Mouse (Mus musculus) midbrain, embryonic 13.5 days (tissue): ENCODE results near the gene Pemt. TPM values are rescaled to one million over a fixed set of nuclear protein-coding genes. Genes with fewer than 3 reads are reported as not detected.

Source experiments
- ATAC-seq: fragments of 200-750 bp; cut with Nextera tagmentation; 2 replicates; pipeline ENCODE4 v1.8.0; 2017; ENCODE audit warnings: mild to moderate bottlenecking, moderate TSS enrichment, moderate library complexity
- H3K27ac ChIP-seq: fragments of 300-500 bp; sonication (generic); 2 replicates; pipeline ENCODE4 v1.5.1; 2015; ENCODE audit warnings: inconsistent platforms, mild to moderate bottlenecking, moderate library complexity
- H3K27me3 ChIP-seq: fragments of 300-500 bp; sonication (generic); 2 replicates; pipeline ENCODE4 v1.6.1; 2015; ENCODE audit warnings: mild to moderate bottlenecking, inconsistent platforms
- H3K36me3 ChIP-seq: fragments of 300-500 bp; sonication (generic); 2 replicates; pipeline ENCODE4 v1.6.1; 2015; ENCODE audit warnings: mild to moderate bottlenecking, inconsistent platforms
- H3K4me1 ChIP-seq: fragments of 300-500 bp; sonication (generic); replicated peaks from 2 replicates; pipeline ENCODE4 v1.6.1; 2015; ENCODE audit warnings: inconsistent platforms
- H3K4me2 ChIP-seq: fragments of 300-500 bp; sonication (generic); replicated peaks from 2 replicates; pipeline ENCODE4 v1.6.1; 2015; ENCODE audit warnings: moderate library complexity, mild to moderate bottlenecking, inconsistent platforms
- H3K4me3 ChIP-seq: fragments of 300-500 bp; sonication (generic); replicated peaks from 2 replicates; pipeline ENCODE4 v1.5.1; 2015; ENCODE audit warnings: mild to moderate bottlenecking, inconsistent platforms
- H3K9ac ChIP-seq: fragments of 300-500 bp; sonication (generic); replicated peaks from 2 replicates; pipeline ENCODE4 v1.6.1; 2015; ENCODE audit warnings: mild to moderate bottlenecking, inconsistent platforms
- H3K9me3 ChIP-seq: fragments of 300-500 bp; sonication (generic); 2 replicates; pipeline ENCODE4 v1.6.1; 2016; ENCODE audit warnings: mild to moderate bottlenecking, inconsistent platforms
- WGBS: fragments of 180-500 bp; shearing (Covaris S2); methylation state at CpG from one replicate; pipeline ENCODE4 v1.1.7; 2015; 5-methylcytosine and 5-hydroxymethylcytosine counted together
- polyA plus RNA-seq: library from polyadenylated mRNA; unstranded; fragments of >200 nt; fragmentation: Nextera tagmentation; extraction: Ambion mirVana; gene quantifications from 2 replicates; pipeline ENCODE4 v1.2.1, GENCODE M21; 2015

The Pemt gene
- polyA plus RNA-seq, 1 experiment from 2014 or later = 6.9 TPM

GRCm38 (mm10) chr11:60073936-60074502 is 27.7 kb upstream of the Pemt start:
- ATAC-seq = no peak

DNA sequence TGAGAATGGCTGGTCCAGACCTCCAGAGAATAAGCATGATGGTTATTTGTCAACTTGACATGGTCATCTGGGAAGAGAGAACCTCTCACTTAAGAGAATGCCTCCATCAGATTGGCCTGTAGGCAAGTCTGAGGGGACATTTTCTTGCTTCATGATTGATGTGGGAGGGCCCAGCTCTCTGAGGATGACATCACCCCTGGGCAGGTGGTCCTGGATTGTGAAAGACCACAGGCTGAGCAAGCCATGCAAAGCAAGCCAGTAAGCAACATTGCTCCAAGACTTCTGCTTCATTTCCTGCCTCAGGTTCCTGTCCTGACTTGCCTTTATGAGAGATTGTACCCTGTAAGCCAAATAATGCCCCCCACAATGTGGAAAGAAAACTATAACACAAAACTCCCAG is 26.8 kb upstream of the Pemt start:
- Histone ChIP-seq H3K27ac (no peak overlapping the region), H3K9ac (no peak overlapping the region), H3K4me1 (no peaks in the 10 kb centered on the region), H3K9me3 (no peaks in the 10 kb centered on the region), H3K27me3 (no peaks in the 10 kb centered on the region), H3K36me3 (no peaks in the 10 kb centered on the region), H3K4me2 (no peak overlapping the region), H3K4me3 (no peak overlapping the region)
- no peak for ATAC-seq

More at GRCm38 (mm10) chr11:60073936-60074502, 27.7 kb upstream of the Pemt start:
- H3K27ac ChIP-seq = no peak overlapping the region
- no peak overlapping the region for H3K4me2 ChIP-seq
- 81% methylated on average over 15 of the region's 15 CpGs for WGBS
- no peaks in the 10 kb centered on the region; the same call in 1 of the 2 replicates for H3K9me3 ChIP-seq
- H3K36me3 ChIP-seq = no peaks in the 10 kb centered on the region
- H3K27me3 ChIP-seq = no peaks in the 10 kb centered on the region
- H3K4me1 ChIP-seq = no peaks in the 10 kb centered on the region
- no peak overlapping the region for H3K4me3 ChIP-seq
- H3K9ac ChIP-seq = no peak overlapping the region

- WGBS = 89% methylated on average over 6 of the region's 6 CpGs
- no peak overlapping the region for H3K9ac ChIP-seq
- no peak overlapping the region for H3K4me3 ChIP-seq
These were observed 24.9 kb upstream of the Pemt start for GRCm38 (mm10) chr11:60071221-60071620.

DNA sequence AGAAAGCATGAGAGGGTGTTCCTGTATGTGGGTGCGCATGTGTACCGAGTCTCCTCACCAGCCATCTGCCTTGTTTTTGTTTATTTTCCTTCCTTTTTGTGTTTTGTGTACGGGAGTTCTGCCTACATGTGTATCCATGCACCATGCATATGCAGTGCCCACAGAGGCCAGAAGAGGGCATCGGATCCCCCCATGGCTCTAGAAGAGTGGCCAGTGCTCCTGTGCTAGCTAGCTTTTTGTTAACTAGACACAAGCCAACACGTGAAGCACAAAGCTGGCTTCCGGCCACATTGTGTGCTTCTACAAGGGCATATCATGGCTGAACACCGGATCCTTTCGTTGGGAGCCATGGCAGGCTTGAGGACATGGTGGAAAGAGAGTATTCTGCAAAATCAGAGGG is 24.3 kb upstream of the Pemt start:
- Histone ChIP-seq H3K4me1 (no peaks in the 10 kb centered on the region), H3K27ac (no peak overlapping the region), H3K9ac (no peak overlapping the region), H3K9me3 (no peaks in the 10 kb centered on the region), H3K4me3 (no peak overlapping the region), H3K27me3 (no peaks in the 10 kb centered on the region), H3K36me3 (no peaks in the 10 kb centered on the region), H3K4me2 (no peak overlapping the region)
- peak; percentile 69; the same call in 1 of the 2 replicates for ATAC-seq
- WGBS = 35% methylated on average over 8 of the region's 8 CpGs

More at GRCm38 (mm10) chr11:60071221-60071620, 24.9 kb upstream of the Pemt start:
- no peaks in the 10 kb centered on the region for H3K9me3 ChIP-seq
- no peak overlapping the region for H3K4me2 ChIP-seq
- ATAC-seq = no peak
- H3K27ac ChIP-seq = no peak overlapping the region
- H3K36me3 ChIP-seq = no peaks in the 10 kb centered on the region
- H3K27me3 ChIP-seq = no peaks in the 10 kb centered on the region
- H3K4me1 ChIP-seq = no peaks in the 10 kb centered on the region

- no peak overlapping the region for H3K27ac ChIP-seq
- H3K4me3 ChIP-seq = no peak overlapping the region
- H3K27me3 ChIP-seq = no peaks in the 10 kb centered on the region
- no peaks in the 10 kb centered on the region for H3K4me1 ChIP-seq
- no peak overlapping the region for H3K9ac ChIP-seq
- no peaks in the 10 kb centered on the region for H3K9me3 ChIP-seq
- no peaks in the 10 kb centered on the region for H3K36me3 ChIP-seq
- H3K4me2 ChIP-seq = no peak overlapping the region
- ATAC-seq = no peak
These were observed 22.3 kb upstream of the Pemt start for GRCm38 (mm10) chr11:60068631-60069030.

DNA sequence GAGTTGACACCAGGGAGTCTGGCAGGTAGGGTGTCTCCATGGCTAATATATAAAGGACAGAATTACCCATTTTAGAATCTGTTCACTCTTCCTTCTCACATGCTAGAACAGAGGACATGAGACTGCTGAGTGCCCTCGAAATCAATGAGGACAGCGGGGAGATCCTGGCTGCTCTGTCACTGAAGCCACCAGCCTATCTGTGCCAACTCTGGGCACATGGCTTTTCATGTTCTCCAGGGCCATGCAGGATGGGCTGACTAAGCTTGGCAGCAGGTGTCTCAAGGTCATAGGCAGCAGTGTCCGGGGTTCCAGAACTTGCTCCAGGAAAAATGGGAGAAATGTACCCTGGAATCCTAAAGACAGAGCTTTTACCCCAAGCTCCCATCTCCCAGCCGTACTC is 21.4 kb upstream of the Pemt start:
- WGBS = 92% methylated on average over 4 of the region's 4 CpGs
- Histone ChIP-seq H3K9me3 (no peaks in the 10 kb centered on the region), H3K27ac (no peak overlapping the region), H3K4me2 (no peak overlapping the region), H3K27me3 (no peaks in the 10 kb centered on the region), H3K4me1 (no peaks in the 10 kb centered on the region), H3K36me3 (no peaks in the 10 kb centered on the region), H3K4me3 (no peak overlapping the region), H3K9ac (no peak overlapping the region)
- ATAC-seq = no peak

DNA sequence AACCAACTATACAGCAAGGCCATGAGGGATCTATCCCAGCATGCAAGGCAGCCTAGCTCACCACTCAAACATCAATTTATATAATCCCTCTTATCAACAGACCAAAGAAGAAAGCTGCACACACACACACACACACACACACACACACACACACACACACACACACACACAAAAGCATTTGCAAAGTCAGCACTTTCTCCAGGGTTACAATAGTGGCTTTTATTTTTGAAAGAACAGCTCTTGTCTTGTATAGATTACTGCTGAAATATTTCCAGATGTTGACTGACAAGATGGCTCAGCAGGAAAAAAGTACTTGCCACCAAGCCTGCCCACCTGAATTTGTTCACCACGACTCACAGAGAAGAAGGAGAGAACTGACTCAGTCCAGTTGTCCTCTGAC is 19.0 kb upstream of the Pemt start:
- Histone ChIP-seq H3K9me3 (no peaks in the 10 kb centered on the region), H3K4me1 (no peaks in the 10 kb centered on the region), H3K27me3 (no peaks in the 10 kb centered on the region), H3K36me3 (no peaks in the 10 kb centered on the region), H3K4me2 (no peak overlapping the region), H3K4me3 (no peak overlapping the region), H3K27ac (peak overlapping the region; percentile 35; the same call in 1 of the 2 replicates), H3K9ac (no peak overlapping the region)
- WGBS = 71% methylated on average over 1 of the region's 1 CpGs
- ATAC-seq = no peak

GRCm38 (mm10) chr11:60061504-60062006 is 15.3 kb upstream of the Pemt start:
- Histone ChIP-seq H3K27me3 (no peaks in the 10 kb centered on the region), H3K9me3 (no peaks in the 10 kb centered on the region), H3K4me2 (no peak overlapping the region), H3K4me3 (no peak overlapping the region), H3K36me3 (no peaks in the 10 kb centered on the region), H3K27ac (no peak overlapping the region), H3K9ac (no peak overlapping the region), H3K4me1 (no peaks in the 10 kb centered on the region)
- WGBS = 77% methylated on average over 4 of the region's 4 CpGs
- no peak for ATAC-seq

- no peaks in the 10 kb centered on the region for H3K27me3 ChIP-seq
- H3K36me3 ChIP-seq = no peaks in the 10 kb centered on the region
- H3K9ac ChIP-seq = no peak overlapping the region
- H3K9me3 ChIP-seq = no peaks in the 10 kb centered on the region
- no peaks in the 10 kb centered on the region for H3K4me1 ChIP-seq
- ATAC-seq = no peak
- 97% methylated on average over 2 of the region's 2 CpGs for WGBS
- no peak overlapping the region for H3K27ac ChIP-seq
- H3K4me2 ChIP-seq = no peak overlapping the region
- no peak overlapping the region for H3K4me3 ChIP-seq
These were observed 13.7 kb upstream of the Pemt start for GRCm38 (mm10) chr11:60060026-60060425.

GRCm38 (mm10) chr11:60058441-60058840 is 12.2 kb upstream of the Pemt start:
- no peaks in the 10 kb centered on the region for H3K27me3 ChIP-seq
- no peak overlapping the region for H3K4me2 ChIP-seq
- ATAC-seq = no peak
- no peak overlapping the region for H3K4me3 ChIP-seq
- H3K36me3 ChIP-seq = no peaks in the 10 kb centered on the region
- H3K9ac ChIP-seq = no peak overlapping the region
- no peaks in the 10 kb centered on the region for H3K4me1 ChIP-seq
- H3K9me3 ChIP-seq = no peaks in the 10 kb centered on the region
- WGBS = 87% methylated on average over 10 of the region's 10 CpGs
- H3K27ac ChIP-seq = no peak overlapping the region

- Histone ChIP-seq H3K4me1 (no peaks in the 10 kb centered on the region), H3K9me3 (no peaks in the 10 kb centered on the region), H3K4me2 (no peak overlapping the region), H3K27me3 (no peaks in the 10 kb centered on the region), H3K27ac (no peak overlapping the region), H3K36me3 (no peaks in the 10 kb centered on the region), H3K9ac (no peak overlapping the region), H3K4me3 (no peak overlapping the region)
- ATAC-seq = no peak
- 71% methylated on average over 2 of the region's 2 CpGs for WGBS
These were observed 11.7 kb upstream of the Pemt start for GRCm38 (mm10) chr11:60057987-60058386.

DNA sequence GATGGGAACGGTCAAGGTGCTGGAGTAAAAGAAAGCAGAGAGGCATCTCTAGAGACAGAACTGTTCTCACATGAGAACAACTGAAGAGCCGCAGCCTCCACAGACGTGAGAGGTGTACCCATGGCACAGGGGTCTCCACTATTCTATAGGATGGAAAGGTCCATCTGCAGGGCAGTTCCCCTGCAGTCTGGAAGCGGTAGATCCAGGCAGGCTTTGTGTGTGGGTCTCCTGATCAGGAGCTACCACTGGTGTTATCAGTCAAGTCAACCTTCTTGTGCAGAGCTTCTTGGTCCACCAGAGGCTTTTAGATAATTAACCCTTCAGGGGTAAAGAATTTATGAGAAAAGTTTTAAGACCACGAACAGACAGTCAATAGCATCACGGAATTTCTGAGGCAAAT is 10.2 kb upstream of the Pemt start:
- no peak for ATAC-seq

GRCm38 (mm10) chr11:60048841-60049240 is 2.6 kb upstream of the Pemt start:
- Histone ChIP-seq H3K27me3 (no peaks in the 10 kb centered on the region), H3K9ac (no peak overlapping the region), H3K4me2 (no peak overlapping the region), H3K4me3 (no peak overlapping the region), H3K4me1 (peaks cover 5% of the 10 kb centered on the region; the same call in 1 of the 2 replicates), H3K36me3 (no peaks in the 10 kb centered on the region), H3K9me3 (no peaks in the 10 kb centered on the region), H3K27ac (no peak overlapping the region)
- ATAC-seq = no peak
- WGBS = 92% methylated on average over 2 of the region's 2 CpGs

More for the DNA sequence above, 10.2 kb upstream of the Pemt start:
- Histone ChIP-seq H3K27ac (no peak overlapping the region), H3K4me2 (no peak overlapping the region), H3K4me3 (no peak overlapping the region), H3K9me3 (no peaks in the 10 kb centered on the region), H3K36me3 (no peaks in the 10 kb centered on the region), H3K4me1 (no peaks in the 10 kb centered on the region), H3K9ac (no peak overlapping the region), H3K27me3 (no peaks in the 10 kb centered on the region)
- 81% methylated on average over 6 of the region's 6 CpGs for WGBS
